Mouse (Mus musculus) testis, adult 2 months (tissue): ENCODE data around the gene Emsy. TPM values are rescaled to one million over a fixed set of nuclear protein-coding genes. Genes with fewer than 3 reads are reported as not detected.

ENCODE experiments used
- H3K27ac ChIP-seq: fragments of 200-500 bp; 2 replicates; pipeline ENCODE4 v1.5.1; 2012; ENCODE audit warnings: low read depth, low read length; ENCODE audit not compliant: control insufficient read depth, insufficient read depth
- H3K27me3 ChIP-seq: fragments of 200-500 bp; 2 replicates; pipeline ENCODE4 v1.6.1; 2012; ENCODE audit warnings: mild to moderate bottlenecking, low read length, moderate library complexity; ENCODE audit not compliant: control insufficient read depth, insufficient read depth
- H3K36me3 ChIP-seq: fragments of 200-500 bp; 2 replicates; pipeline ENCODE4 v1.6.1; 2012; ENCODE audit warnings: mild to moderate bottlenecking, low read length; ENCODE audit not compliant: control insufficient read depth, insufficient read depth
- H3K4me1 ChIP-seq: fragments of 200-500 bp; 2 replicates; pipeline ENCODE4 v1.6.1; 2012; ENCODE audit warnings: low read length; ENCODE audit not compliant: control insufficient read depth, insufficient read depth
- H3K4me3 ChIP-seq: fragments of 200-500 bp; 2 replicates; pipeline ENCODE4 v1.5.1; 2012; ENCODE audit warnings: low read depth, mild to moderate bottlenecking, low read length, moderate library complexity, mixed read lengths; ENCODE audit not compliant: control insufficient read depth
- CTCF ChIP-seq: fragments of 200-500 bp; IDR thresholded peaks from 2 replicates; pipeline ENCODE4 v1.5.1; 2012; ENCODE audit warnings: low read depth, mild to moderate bottlenecking, inconsistent platforms, low read length, moderate library complexity; ENCODE audit not compliant: control insufficient read depth, insufficient read depth, insufficient replicate concordance
- POLR2A ChIP-seq: fragments of 200-500 bp; IDR thresholded peaks from 2 replicates; pipeline ENCODE4 v1.6.1; 2012; ENCODE audit warnings: low read depth, mild to moderate bottlenecking, inconsistent platforms, low read length, moderate library complexity; ENCODE audit not compliant: control insufficient read depth
- polyA plus RNA-seq: library from polyadenylated mRNA; depleted of rRNA; stranded (reverse); fragments of >200 nt; gene quantifications from 2 replicates; pipeline ENCODE4 v1.2.3, GENCODE M21; 2012

Emsy gene
- polyA plus RNA-seq, 1 experiment, result 19.3 TPM

DNA sequence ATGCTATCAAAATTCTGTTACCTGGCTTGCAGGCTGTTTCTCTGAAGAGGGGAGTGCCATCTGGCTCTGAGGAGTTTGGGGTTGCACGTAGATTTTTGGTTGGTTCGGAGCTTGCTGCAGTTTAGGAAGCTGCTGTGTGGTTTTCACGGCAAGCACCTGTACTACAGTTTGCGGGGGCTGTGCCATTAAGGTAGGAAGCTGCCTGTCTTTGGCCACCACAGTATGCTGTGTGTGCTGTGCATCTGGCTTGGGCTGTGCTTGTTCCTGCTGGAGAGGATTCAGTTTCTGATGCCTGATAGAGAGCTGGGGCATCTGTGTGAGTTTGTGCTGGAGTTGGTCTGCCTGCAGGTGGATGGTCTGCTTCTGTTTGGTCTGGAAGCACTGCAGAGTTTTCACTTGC, 61.9 kb downstream of the Emsy start:
- Histone ChIP-seq H3K27ac (no peak overlapping the region), H3K27me3 (no peaks in the 10 kb centered on the region), H3K4me3 (no peak overlapping the region), H3K4me1 (no peaks in the 10 kb centered on the region), H3K36me3 (peaks cover 7% of the 10 kb centered on the region)
- TF ChIP-seq POLR2A, result no peak
- TF ChIP-seq CTCF, result no peak

- Histone ChIP-seq H3K4me3 (no peak overlapping the region), H3K36me3 (peaks cover 7% of the 10 kb centered on the region), H3K27ac (no peak overlapping the region), H3K4me1 (no peaks in the 10 kb centered on the region), H3K27me3 (no peaks in the 10 kb centered on the region)
- TF ChIP-seq POLR2A, result no peak
- TF ChIP-seq CTCF, result no peak
Observed at GRCm38 (mm10) chr7:98593276-98593675, 63.3 kb downstream of the Emsy start.

DNA sequence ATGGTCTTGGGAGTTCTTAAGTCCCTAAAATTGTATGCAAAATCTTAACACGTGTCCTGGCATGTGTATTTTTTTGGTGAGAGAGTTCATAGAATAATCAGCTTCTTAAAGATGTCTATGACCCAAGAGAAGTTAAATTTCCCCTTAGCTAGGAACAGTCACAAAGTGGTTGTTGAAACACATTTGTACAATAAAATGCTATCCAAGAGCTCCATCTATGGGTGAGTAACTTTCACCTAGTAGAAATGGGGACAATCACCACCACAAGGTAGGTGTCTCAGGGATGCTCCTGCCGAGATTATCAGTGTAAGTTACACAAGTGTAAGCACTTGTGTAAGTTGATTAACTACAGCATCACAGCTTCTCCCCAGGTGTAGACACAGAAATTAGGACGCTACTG, 67.6 kb downstream of the Emsy start:
- Histone ChIP-seq H3K27ac (no peak overlapping the region), H3K36me3 (peaks cover 2% of the 10 kb centered on the region; the same call in 1 of the 2 replicates), H3K4me3 (no peak overlapping the region), H3K4me1 (no peaks in the 10 kb centered on the region), H3K27me3 (no peaks in the 10 kb centered on the region)
- no peak for TF ChIP-seq CTCF
- no peak for TF ChIP-seq POLR2A

- H3K27ac ChIP-seq, result no peak overlapping the region
- H3K4me1 ChIP-seq, result no peaks in the 10 kb centered on the region
- no peaks in the 10 kb centered on the region for H3K27me3 ChIP-seq
- no peaks in the 10 kb centered on the region for H3K36me3 ChIP-seq
- TF ChIP-seq POLR2A (no peak), CTCF (no peak)
- no peak overlapping the region for H3K4me3 ChIP-seq
Observed at GRCm38 (mm10) chr7:98586313-98586712, 70.3 kb downstream of the Emsy start.

- H3K4me1 ChIP-seq, result no peaks in the 10 kb centered on the region
- TF ChIP-seq POLR2A, result no peak
- no peak for TF ChIP-seq CTCF
Observed at GRCm38 (mm10) chr7:98584555-98584954, 72.0 kb downstream of the Emsy start.

GRCm38 (mm10) chr7:98581266-98581665, 75.3 kb downstream of the Emsy start:
- H3K27me3 ChIP-seq, result no peaks in the 10 kb centered on the region
- no peaks in the 10 kb centered on the region for H3K36me3 ChIP-seq
- no peak overlapping the region for H3K4me3 ChIP-seq
- no peak overlapping the region for H3K27ac ChIP-seq
- TF ChIP-seq POLR2A (no peak), CTCF (no peak)
- no peaks in the 10 kb centered on the region for H3K4me1 ChIP-seq

More at GRCm38 (mm10) chr7:98584555-98584954, 72.0 kb downstream of the Emsy start:
- H3K27me3 ChIP-seq, result no peaks in the 10 kb centered on the region
- H3K27ac ChIP-seq, result no peak overlapping the region
- no peak overlapping the region for H3K4me3 ChIP-seq
- H3K36me3 ChIP-seq, result no peaks in the 10 kb centered on the region

- H3K27ac ChIP-seq, result no peak overlapping the region
- TF ChIP-seq POLR2A (no peak), CTCF (no peak)
- no peaks in the 10 kb centered on the region for H3K4me1 ChIP-seq
- H3K27me3 ChIP-seq, result no peaks in the 10 kb centered on the region
- no peaks in the 10 kb centered on the region for H3K36me3 ChIP-seq
- no peak overlapping the region for H3K4me3 ChIP-seq
Observed at GRCm38 (mm10) chr7:98580441-98580840, 76.1 kb downstream of the Emsy start.

DNA sequence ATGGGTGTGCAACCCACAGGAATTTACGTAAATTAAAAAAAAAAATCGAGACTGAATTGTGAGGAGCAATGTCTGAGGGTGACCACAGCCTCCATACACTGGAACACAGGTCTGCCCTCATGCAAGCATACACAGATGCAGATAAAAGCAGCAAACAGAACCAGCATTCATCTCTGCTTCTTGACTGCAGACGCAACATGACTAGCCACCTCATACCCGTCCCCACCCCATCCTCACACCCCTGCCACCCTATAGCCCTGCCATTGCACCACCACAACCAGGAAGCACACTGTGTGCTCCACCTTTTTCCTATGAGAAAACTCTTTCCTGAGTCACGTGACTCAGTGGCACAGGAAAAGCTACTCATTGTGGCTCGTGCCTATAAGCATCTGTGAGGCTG, 76.9 kb downstream of the Emsy start:
- no peak for TF ChIP-seq POLR2A
- no peak for TF ChIP-seq CTCF
- no peaks in the 10 kb centered on the region for H3K4me1 ChIP-seq
- H3K27me3 ChIP-seq, result no peaks in the 10 kb centered on the region
- no peak overlapping the region for H3K27ac ChIP-seq
- H3K4me3 ChIP-seq, result no peak overlapping the region
- H3K36me3 ChIP-seq, result no peaks in the 10 kb centered on the region
